Mouse (Mus musculus): ENCODE data around the gene Epb41l2.

- TF ChIP-seq CTCF (IDR thresholded peaks at IDR 0.05; ENCODE audit: borderline replicate concordance, insufficient read depth, low read depth, low read length) (no peak), POLR2A (IDR thresholded peaks at IDR 0.05; ENCODE audit: borderline replicate concordance, insufficient read depth, low read length) (no peak)
These were observed 16.8 kb upstream of the Epb41l2 start for GRCm38 (mm10) chr10:25342801-25343200.
